Mouse (Mus musculus): ENCODE measurements around the gene Cop1.

Gene Cop1

DNA sequence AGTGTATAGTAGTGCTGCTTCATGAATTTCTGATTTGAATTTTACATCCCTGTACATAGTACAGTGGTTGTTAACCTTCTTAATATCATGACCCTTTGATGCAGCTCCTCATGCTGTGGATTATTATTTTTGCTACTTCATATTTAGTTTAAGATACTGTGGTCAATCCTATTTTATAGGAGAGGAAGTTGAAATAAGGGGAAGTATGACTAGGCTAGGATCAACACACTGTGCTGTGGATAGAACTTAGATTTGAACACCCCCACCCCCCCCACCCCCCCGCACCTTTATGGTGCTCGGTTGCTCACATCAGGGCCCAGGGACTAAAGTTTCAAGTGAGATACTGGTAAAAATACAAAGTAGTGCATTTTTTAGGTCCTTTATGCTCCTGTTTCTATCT lies 58.7 kb downstream of the Cop1 start:
- DNase-seq = no peak

DNA sequence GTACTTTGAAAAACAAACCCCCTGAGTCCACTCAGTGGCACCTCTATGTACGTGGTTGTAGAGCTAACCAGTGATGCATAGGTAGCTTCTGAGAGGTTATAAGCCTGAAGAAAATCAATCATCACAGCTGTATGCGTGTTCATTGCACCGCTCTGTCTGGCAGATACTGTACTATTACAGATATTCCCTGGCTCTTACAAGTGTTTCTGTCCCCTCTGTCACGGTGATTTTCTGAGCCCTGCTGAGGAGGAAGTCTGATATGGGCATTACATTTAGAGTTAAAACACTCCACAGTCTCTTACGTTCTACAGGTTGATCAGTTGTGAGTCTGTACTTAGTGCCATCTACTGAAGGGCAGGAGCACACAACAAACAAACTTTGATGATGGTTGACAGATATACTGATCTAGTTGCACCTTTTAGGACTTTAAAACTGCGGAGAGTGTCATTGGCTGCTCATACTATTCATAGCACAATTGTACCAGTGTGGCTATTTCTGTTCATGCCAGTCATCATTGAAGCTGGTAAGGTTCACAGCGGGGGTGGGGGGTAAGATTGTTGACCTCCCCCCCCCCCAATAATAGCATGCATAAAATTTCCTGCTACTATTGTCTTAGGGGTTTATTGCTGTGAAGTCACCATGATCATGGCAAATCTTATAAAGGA lies 69.4 kb downstream of the Cop1 start:
- DNase-seq = no peak

DNA sequence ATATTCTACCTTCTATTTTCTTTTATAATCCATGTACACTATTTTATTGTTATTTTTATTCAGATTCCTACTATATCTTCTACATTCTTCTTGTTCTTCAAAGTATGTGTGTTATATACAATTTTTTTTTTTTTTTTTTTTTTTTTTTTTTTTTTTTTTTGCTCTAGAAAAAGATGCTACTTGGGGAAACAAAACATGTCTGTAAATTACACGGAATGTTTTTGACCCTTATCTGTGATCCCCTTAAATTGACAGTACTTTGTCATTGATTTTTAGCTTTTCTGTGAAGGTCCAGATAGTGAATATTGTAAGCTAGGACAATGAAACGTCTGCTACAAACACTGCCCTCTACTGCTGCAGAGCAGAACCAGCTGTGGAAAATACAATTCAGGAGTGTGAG lies 81.5 kb downstream of the Cop1 start:
- DNase-seq = no peak

GRCm38 (mm10) chr1:159322586-159322985 lies 90.5 kb downstream of the Cop1 start:
- DNase-seq = no peak

GRCm38 (mm10) chr1:159331008-159331407 lies 98.9 kb downstream of the Cop1 start:
- peak in 1 of 2 experiments; percentile 18 for DNase-seq

- no peak for DNase-seq
Observed at GRCm38 (mm10) chr1:159334157-159334556, 102.0 kb downstream of the Cop1 start.

DNA sequence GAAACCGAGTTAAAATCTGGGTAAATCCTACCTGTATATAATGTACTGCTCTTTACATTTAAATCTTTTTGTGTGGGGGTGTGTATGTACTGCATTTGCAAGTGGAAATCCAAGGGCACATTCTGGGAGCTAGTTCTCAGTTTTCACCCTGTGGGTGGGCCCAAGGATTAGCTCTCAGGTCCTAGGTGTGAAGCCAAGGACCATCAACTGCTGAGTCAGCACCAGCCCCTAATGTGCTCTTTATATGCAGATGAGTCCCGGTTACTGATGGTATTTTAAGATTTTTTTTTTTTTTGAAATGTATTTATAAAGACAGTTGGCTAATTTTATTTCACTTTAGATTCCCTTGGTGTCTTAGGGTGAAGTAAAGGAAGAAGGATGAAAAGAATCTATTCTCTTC lies 110.2 kb downstream of the Cop1 start:
- no peak for DNase-seq

DNA sequence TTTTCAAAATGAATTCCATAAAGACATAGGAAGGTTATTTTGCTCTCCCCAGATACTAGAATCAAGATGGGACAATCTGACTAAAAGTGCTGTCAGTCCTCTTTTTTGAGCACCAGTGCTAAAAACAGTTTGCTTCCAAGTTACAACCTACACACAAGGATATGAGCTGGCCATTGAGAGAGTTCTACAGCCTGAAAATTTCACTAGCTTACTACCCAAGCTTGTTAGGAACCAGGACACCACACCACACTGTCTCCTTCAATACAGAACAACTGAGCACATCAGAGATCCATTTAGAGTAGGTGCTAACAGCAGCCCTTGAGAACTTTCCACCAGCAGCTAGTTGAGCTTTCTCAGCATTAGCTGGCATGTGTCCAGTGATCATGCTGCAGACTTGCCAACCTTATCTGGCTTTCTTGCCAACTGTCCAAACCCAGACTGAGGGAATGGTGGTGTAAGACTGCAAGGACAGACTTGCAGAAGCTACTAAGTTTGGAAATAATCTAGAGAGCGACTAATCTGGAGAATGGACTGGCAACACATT lies 123.0 kb downstream of the Cop1 start:
- DNase-seq = peak; percentile 38 to 48

GRCm38 (mm10) chr1:159358713-159359112 lies 126.6 kb downstream of the Cop1 start:
- no peak for DNase-seq

GRCm38 (mm10) chr1:159371881-159372390 lies 139.8 kb downstream of the Cop1 start:
- DNase-seq = no peak

DNA sequence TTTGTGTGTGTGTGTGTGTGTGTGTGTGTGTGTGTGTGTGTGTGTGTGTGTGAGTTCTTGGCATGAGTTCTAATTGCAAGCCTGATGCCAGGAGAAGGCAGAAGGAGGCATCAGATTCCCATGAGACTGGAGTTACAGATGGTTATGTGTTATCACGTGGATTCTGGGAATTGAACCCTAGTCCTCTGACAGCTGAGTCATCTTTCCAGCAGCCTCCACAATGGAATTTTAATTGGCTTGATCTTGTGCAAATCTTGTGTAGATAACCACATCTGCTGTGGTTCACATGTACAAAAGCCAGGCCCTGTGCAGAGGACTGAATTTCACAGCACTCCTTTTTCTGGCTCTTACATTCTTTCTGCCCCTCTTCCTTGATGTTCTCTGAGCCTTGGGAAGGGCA lies 150.1 kb downstream of the Cop1 start:
- DNase-seq = no peak

DNA sequence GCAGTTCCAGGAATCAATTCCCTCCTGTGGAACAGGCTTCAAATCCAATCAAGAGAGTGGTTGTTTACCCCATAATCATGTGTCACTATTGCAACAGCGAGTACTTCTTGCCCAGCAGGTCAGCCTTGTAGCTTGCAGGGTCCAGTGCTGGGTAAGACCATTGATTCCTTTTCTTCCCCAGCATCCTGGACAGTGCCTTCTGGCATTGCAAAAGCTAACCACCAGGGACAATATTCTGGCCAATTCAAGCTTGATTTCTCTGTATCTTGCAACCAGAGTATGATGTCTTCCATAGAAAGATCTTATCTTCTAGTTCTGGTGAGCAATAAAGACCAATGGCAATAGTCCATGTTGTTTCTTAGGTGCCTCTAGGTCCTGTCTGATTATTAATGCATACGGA lies 150.8 kb downstream of the Cop1 start:
- no peak for DNase-seq

GRCm38 (mm10) chr1:159386458-159386857 lies 154.3 kb downstream of the Cop1 start:
- DNase-seq = peak; percentile 53 to 64

DNA sequence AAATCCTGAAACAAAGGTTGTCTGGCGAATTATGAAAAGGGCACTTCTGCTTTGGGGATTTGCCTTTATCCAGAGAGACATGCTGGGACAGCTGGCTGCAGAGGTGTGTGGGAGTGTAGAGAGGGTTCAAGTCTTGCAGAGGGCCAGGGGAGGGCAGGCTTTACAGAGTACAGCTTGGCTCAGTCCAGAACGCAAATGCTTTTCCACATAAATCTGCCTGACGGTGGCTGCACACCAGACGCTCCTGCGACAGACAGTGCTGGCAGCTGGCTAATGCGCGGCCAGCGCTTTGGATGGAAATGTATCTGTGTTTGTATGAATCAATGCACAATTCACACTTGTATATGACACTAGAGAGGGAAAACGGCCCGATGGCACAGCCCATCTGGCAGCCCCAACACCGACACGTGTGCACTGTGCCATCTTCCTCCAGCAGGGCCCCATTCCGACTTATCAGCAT lies 156.5 kb downstream of the Cop1 start:
- peak; percentile 31 to 33 for DNase-seq

DNA sequence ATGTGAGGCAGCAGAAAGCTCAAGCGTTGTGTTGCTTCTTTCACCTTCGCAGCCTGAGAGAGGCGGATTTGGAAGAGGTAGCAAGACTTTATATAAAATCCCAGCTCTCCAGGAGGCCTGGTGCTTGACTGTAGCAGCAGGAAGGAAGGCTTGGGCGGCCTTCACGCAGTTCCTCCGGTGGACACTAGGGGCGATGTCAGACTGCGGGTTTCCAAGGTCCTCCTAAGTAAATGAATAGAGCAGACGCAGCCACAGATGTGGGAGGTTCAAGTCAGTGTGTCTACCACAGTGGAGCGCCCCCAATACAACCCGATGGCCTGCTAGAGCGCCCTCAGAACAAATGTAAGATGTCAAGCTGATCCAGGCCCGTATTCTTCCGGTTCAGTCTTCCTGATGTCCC lies 157.9 kb downstream of the Cop1 start:
- DNase-seq = peak; percentile 80 to 83

GRCm38 (mm10) chr1:159392667-159393066 lies 160.5 kb downstream of the Cop1 start:
- DNase-seq = peak; percentile 59

- no peak for DNase-seq
Observed at GRCm38 (mm10) chr1:159393070-159393699, 161.1 kb downstream of the Cop1 start.

DNA sequence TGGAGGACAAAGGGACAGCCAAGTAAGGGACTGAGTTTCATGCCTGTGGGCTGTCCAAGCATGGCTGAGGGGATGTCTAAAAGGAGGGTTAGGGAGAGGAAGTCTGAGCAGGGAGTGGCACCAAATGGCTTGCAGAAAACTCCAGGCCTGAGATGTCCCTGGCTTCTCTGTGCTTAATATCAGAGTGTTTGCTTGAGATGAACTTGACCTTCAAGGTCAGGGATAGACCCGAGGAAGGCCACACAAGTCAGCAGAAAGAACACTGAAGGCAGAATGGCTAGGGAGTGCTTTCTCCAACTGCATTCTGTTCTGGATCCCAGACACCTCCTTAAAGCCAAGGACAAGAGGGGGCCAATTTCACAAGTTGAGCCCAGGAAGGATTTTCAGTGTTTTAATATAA lies 161.8 kb downstream of the Cop1 start:
- no peak for DNase-seq

DNA sequence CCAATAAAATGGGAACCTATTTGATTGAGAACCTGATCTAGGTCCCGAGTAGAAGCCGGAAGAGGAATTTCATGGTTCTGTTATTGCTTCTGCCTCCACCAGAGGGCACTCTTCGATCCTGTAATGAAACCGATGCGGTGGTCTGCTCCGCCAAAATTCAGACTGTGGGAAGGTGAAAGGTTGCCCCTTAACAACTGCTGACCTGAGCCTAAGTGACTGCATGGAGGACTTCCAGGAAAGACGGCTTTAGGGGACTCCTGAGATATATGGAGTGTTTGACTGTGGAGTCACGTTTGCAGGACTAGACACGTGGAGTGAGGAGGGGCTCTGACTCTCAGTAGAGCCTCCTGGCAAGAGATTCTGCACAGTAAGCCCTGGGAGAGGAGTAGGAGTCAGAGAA lies 164.4 kb downstream of the Cop1 start:
- DNase-seq = peak; percentile 33 to 60

Data from cerebellum, postnatal 36 days (tissue).